Mouse (Mus musculus) cerebellum, postnatal 4 days (tissue): Measurements from ENCODE around the gene Uba2.
"Not testable (repeated sequence)": the region's sequence is repeated elsewhere in the genome, so short reads cannot be mapped to it uniquely, and the experiment has no call there.

Source experiments
- DNase-seq, 2 experiments: peaks; one replicate each; pipeline ENCODE4 v3.0.0; 2022; ENCODE audit warnings: low spot score in 2 of 2, mixed read lengths in 1 of 2

The Uba2 gene

GRCm38 (mm10) chr7:34166850-34167249, 2.5 kb downstream of the Uba2 start:
- no peak for DNase-seq

DNA sequence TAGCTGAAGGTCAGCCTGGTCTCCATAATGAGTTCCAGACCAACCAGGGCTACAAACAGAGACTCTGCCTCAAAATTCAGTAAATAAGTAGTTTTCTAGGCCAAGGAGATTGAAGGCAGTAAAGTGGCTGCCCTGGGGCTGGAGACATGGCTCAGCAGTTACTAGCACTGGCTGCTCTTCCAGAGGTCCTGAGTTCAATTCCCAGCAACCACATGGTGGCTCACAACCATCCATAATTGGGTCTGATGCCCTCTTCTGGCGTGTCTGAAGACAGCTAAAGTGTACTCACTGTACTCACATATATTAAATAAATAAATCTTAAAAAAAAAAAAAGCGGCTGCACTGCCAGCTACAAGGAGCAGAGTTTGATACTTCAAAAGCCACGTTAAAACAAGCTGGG, 3.4 kb downstream of the Uba2 start:
- no peak for DNase-seq

DNA sequence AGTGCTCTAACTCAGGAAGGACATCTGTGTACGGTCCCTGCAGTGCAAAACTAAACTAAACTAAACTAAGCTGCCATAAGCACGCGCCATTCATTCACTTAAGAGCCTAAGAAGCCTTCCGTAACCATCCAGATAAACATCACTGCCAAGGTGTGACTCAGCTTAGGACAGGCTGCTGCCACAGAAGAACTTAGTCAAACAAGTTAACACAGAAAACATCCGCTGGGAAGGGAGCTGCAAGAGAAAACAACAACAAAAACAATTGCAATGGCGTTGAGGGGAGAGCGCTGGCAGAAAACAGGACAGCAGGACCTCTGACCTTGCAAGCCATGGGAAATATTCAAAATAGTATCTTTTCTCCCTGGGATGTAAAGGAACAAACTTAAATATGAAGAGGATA, 4.7 kb downstream of the Uba2 start:
- no peak for DNase-seq

GRCm38 (mm10) chr7:34159167-34159566, 10.2 kb downstream of the Uba2 start:
- DNase-seq: no peak

GRCm38 (mm10) chr7:34157994-34158393, 11.4 kb downstream of the Uba2 start:
- DNase-seq: no peak

DNA sequence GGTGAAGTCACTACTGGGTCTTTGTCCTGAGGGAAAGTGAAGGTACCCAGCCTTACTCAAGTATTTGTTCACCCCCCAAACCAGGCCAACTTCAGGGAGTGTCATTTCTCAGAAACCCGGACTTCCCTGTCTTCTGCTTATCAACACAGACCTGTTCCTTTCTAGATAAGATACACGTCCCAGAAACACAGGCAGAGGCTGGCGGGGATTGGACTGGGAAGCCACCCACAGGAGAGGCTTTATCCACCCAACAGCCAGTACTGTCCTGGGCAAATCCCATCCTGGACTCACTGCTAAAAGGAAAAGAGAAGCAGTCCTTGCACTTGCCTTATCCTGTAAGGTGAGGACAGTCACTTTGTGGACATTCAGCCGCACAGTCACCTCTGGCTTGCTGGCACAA, 22.2 kb downstream of the Uba2 start:
- no peak for DNase-seq

- DNase-seq: no peak
Observed at GRCm38 (mm10) chr7:34141123-34141522, 28.3 kb downstream of the Uba2 start.

DNA sequence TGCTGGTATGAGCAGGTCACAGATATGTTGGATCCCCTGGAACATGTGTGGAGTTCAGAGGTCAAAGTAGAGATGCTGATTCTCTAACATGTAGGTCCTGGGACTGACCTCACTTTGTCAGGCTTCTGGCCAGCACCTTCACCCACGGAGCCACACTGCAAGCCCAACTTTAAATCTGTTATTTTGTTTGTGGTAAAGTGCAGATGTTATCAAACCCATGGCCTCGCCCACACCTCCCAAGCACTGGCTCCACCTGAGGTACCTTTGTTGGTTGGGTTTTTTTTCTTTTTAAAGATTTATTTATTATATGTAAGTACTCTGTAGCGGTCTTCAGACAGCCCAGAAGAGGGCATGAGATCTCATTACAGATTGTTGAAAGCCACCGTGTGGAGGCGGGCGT, 29.9 kb downstream of the Uba2 start:
- no peak for DNase-seq

DNA sequence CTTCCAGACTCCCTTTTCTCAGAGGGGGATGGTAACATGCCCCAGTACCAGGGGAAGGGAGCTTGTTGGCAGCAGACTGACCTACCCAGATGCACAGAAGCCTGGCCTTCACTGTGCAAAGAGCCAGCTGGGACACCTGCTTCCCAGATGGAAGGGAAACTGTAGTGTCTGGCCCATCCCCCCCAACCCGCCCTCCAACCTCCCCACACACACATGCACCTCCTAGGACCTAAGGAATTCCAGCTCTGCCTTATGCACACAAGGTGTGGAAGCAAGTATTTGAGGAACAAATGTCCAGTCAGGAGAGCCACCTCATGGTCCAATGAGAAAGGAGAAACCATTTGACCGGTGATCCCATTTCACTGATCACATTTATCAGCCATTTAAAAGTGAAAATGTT, 35.1 kb downstream of the Uba2 start:
- DNase-seq: no peak

DNA sequence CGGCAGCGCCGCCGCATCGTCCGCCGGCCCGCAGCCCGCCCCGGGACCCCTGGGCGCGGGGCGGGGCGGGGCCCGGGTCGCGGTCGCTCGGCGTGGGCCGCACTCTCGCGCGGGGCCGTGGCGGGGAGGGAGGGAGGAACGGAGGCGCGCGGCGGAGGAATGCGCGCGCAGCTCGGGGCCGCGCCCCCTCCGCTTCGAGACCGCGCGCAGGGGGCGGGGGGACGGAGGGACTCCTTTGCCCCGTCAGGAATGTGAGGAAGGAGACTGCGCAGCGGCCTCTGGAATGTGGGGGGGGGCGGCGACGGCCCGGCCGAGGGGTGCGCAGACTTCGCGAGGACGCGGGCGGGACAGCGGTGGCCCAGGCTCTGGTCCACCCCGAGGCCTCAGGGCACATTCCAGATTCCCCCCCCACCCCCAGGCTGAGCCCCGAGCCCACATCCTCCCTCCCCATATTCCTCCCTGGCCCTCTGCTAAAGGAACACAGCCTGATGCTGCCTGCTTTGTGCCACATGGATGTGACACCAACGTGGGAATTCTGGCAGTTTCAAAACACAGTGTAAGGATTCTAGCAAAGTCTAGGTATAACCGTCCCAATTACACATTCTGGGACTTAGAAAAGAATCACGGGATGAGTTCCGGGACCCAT, 36.2 kb downstream of the Uba2 start, which contains the start of gene Wtip:
Wtip (minus strand) TSS at position 152 of the 646 bp plus-strand sequence.
- DNase-seq: peak; percentile 51 to 81

- peak in 1 of 2 experiments; percentile 54 for DNase-seq
Observed at GRCm38 (mm10) chr7:34132355-34133079, 36.9 kb downstream of the Uba2 start.

- DNase-seq: no peak
Observed at GRCm38 (mm10) chr7:34131959-34132354, 37.4 kb downstream of the Uba2 start.

DNA sequence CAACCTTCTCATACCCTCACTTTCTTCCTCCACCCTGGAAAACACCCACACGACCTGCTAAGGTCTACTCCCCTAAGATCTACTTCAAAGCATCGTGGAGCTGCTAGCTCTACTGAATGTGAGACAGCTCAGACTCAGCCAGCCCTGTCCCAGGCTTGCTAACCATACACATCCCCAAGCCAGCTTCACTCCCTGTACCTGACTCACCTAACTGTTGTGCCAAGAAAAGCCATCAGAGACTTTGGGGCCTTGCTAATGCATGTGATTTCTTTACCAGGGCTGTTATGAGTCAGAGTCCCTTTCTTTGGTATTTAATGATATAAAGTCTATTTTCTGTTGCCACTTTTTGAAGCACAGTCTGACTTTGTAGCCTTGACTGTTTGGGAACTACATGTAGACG, 38.3 kb downstream of the Uba2 start:
- DNase-seq: no peak

- DNase-seq: no peak
Observed at GRCm38 (mm10) chr7:34126291-34126690, 43.1 kb downstream of the Uba2 start.

DNA sequence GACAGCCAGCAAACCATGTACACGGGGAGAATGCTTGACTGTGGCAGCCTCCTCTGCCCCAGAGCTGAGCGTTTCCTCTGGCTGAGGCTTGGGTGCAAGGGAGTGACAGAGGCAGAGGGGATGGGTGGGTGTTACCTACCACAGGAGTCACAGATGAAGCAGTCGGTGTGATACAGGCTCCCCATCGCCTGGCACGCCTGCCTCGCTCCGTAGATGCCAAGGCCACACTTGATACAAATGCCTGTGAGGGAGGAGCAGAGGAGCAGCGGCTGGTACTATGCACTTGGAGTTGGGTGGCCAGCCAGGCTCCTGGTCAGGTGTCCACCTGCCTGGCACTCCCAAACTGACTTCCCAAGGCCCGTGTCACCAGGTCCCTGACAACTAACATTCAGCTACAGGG, 44.1 kb downstream of the Uba2 start:
- DNase-seq: no peak

- no peak for DNase-seq
Observed at GRCm38 (mm10) chr7:34122987-34123720, 46.2 kb downstream of the Uba2 start.

- DNase-seq: not testable (repeated sequence)
Observed at GRCm38 (mm10) chr7:34120636-34121035, 48.8 kb downstream of the Uba2 start.

DNA sequence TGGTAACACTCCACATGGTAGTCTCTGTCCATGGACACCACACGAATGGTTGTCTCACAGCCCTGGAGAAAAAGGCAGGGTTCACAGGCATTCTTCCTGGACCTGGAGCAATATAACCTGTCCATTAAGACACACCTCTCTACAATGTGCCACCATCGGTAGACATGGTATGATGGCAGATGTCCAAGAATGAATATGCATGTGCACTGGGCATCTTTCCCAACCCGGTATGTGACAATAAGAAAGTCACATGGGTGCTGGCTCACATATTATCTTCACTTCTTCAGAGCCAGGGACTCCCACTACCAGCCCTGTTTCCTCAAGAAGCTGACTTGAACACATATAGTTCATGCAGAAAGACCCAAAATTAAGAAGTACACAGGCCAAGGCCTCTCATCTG, 52.8 kb downstream of the Uba2 start:
- DNase-seq: no peak

DNA sequence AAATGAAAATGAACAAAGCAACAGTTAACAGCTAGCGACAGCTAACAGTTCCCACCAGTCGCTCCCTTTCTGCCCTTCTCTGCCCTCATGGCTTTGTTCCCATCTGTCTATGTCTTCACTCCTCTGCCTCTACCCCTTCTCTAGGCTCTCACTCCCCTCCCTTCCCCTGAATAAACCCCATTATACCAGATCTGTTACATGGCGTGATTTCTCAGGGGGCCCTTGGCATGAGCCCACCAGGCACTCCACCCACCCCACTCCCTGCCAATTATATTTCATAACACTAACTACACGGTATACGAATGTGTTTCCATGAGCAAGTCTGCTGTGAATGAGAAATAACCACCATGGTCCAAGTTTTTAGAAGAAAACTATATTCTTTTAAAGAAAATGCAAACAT, 60.2 kb downstream of the Uba2 start:
- DNase-seq: no peak

- no peak for DNase-seq
Observed at GRCm38 (mm10) chr7:34101276-34101675, 68.1 kb downstream of the Uba2 start.

- no peak for DNase-seq
Observed at GRCm38 (mm10) chr7:34100002-34100401, 69.4 kb downstream of the Uba2 start.

DNA sequence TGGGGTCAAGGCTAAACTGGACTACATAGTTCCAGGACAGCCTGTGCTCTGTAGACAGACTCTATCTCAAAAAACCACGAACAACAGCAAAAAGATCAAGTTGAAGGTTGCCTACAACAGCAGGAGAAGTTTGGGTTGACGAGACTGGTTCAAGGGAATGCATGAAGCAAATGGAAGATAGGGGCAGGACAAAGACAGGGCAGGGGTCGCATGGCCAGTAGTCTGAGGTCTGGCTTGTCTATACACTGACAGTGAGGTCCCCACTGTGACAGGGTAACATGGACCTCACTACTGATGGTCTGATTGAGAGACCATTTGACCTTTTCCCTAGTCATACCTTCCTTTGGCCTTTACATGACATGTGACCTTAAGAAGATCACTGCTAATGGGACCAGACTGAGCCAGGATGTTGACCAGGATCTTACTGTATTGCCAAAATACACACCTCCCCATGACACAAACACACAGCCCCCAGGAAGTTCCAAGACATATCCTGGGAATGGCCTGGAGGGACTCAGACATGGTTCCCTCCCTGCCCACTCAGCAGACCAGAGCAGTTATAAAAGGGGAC, 74.4 kb downstream of the Uba2 start, which contains the start of gene Scgb1b30:
Scgb1b30 (plus strand) TSS at position 521 of the 571 bp plus-strand sequence.
- DNase-seq: no peak
